Mouse (Mus musculus) neural tube, embryonic 10.5 days (tissue): ENCODE data around the gene Jup.
"Not testable (repeated sequence)": the region's sequence is repeated elsewhere in the genome, so short reads cannot be mapped to it uniquely, and the experiment has no call there.

Experiments
- DNase-seq: peaks from one replicate; pipeline ENCODE4 v3.0.0-alpha.2; 2017; ENCODE audit warnings: low spot score; ENCODE audit errors: extremely low spot score

Gene Jup

GRCm38 (mm10) chr11:100357408-100357807 lies 40.2 kb downstream of the Jup start:
- DNase-seq, result no peak

GRCm38 (mm10) chr11:100356819-100357211 lies 40.7 kb downstream of the Jup start:
- no peak for DNase-seq

- peak; percentile 84 for DNase-seq
Observed at GRCm38 (mm10) chr11:100355972-100356818, 41.4 kb downstream of the Jup start, which contains the start of gene Hap1. Hap1 (minus strand) TSS chr11:100356128.

- peak; percentile 35 for DNase-seq
Observed at GRCm38 (mm10) chr11:100355151-100355951, 42.2 kb downstream of the Jup start.

GRCm38 (mm10) chr11:100352076-100352857 lies 45.3 kb downstream of the Jup start:
- DNase-seq, result no peak

GRCm38 (mm10) chr11:100344269-100344668 lies 53.3 kb downstream of the Jup start:
- no peak for DNase-seq

GRCm38 (mm10) chr11:100335731-100336130 lies 61.8 kb downstream of the Jup start:
- no peak for DNase-seq

GRCm38 (mm10) chr11:100333944-100334457 lies 63.6 kb downstream of the Jup start, which contains the start of gene Gast:
Gast (plus strand) TSS chr11:100334407.
- DNase-seq, result no peak

GRCm38 (mm10) chr11:100332766-100333515 lies 64.6 kb downstream of the Jup start:
- no peak for DNase-seq

- DNase-seq, result not testable (repeated sequence)
Observed at GRCm38 (mm10) chr11:100330816-100331375, 66.7 kb downstream of the Jup start.

- DNase-seq, result no peak
Observed at GRCm38 (mm10) chr11:100330235-100330634, 67.3 kb downstream of the Jup start.

GRCm38 (mm10) chr11:100327761-100328160 lies 69.8 kb downstream of the Jup start:
- no peak for DNase-seq

- no peak for DNase-seq
Observed at GRCm38 (mm10) chr11:100327316-100327715, 70.2 kb downstream of the Jup start.

GRCm38 (mm10) chr11:100325062-100325629 lies 72.4 kb downstream of the Jup start:
- DNase-seq, result no peak

- DNase-seq, result peak; percentile 43
Observed at GRCm38 (mm10) chr11:100323578-100323977, 74.0 kb downstream of the Jup start.

- DNase-seq, result no peak
Observed at GRCm38 (mm10) chr11:100322591-100323258, 74.8 kb downstream of the Jup start.

- not testable (repeated sequence) for DNase-seq
Observed at GRCm38 (mm10) chr11:100321479-100322305, 75.9 kb downstream of the Jup start.

GRCm38 (mm10) chr11:100320701-100321410 lies 76.7 kb downstream of the Jup start:
- DNase-seq, result not testable (repeated sequence)
